Mouse (Mus musculus): ENCODE measurements at regions not wholly inside any gene's neighbourhood (a gene's known extent, or its start where the extent isn't known, plus 50 kb on each side); places are given as distances from the start of the nearest gene placed in this dataset.

DNA sequence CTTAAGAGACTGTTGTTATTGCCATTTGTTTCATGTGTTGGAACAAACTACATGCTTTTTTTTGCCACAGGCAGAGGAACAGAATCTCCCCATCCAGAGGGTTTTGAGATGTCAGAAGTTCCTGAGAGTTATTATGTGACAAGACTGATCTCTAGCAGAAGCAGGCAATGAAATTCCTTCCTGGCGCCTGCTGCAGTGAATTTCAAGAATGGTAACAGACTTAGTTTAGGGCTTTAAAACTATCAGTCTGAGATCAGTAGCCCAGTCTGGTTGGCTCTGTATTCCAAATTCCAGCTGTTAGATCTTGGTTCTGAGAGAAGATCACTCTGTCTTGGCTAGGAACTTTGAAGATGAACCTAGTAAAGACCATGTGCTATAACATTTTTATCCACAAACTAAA is 749.2 kb upstream of the Marcks start:
- DNase-seq (ENCODE audit: low spot score in 2 of 2): no peak
- intact Hi-C loops (cut with DNase I): no loop called here

DNA sequence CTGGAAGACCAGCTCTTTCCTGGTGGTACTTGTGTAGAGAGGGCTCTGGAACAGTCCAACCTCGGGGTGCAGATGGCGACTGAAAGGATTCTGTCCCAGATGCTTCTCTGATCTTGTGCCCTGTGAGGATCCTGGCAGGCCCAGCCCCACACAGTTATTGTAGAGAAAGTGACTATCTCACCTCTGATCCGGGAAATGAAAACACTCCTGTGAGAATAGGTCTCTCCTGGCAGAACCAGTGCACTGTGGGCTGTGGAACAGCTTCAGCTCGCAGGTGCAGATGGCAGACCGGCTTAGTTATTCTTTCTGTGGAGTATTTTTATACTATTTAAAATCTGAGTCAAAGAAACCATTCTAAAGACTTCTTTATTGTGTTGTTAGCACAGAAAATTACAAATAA is 742.1 kb upstream of the Marcks start:
- intact Hi-C loops (cut with DNase I): no loop called here
- no peak for DNase-seq (ENCODE audit: low spot score in 2 of 2)

DNA sequence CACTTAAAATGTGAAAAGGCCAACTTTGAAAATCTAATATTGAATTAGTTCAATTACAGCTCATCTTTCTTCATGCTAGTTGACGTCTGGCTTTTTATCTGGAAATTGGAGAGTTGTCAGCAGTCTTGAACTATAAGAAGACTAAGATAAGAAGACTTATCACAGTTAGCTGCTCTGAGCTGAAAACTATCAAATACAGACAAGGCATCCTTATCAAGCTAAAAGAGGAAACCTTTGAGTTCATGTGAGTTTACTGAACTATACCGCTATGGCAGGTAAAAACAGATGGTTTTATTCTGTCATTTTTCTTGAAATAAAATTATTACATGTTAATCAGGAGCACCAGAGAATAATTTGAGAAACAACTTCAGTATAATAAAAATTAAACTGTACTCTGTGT is 735.2 kb upstream of the Marcks start:
- no peak for DNase-seq (ENCODE audit: low spot score in 2 of 2)
- intact Hi-C loops (cut with DNase I): no loop called here

GRCm38 (mm10) chr10:37861001-37861400 is 722.3 kb upstream of the Marcks start:
- no peak for DNase-seq (ENCODE audit: low spot score in 2 of 2)
- intact Hi-C loops (cut with DNase I): no loop called here

DNA sequence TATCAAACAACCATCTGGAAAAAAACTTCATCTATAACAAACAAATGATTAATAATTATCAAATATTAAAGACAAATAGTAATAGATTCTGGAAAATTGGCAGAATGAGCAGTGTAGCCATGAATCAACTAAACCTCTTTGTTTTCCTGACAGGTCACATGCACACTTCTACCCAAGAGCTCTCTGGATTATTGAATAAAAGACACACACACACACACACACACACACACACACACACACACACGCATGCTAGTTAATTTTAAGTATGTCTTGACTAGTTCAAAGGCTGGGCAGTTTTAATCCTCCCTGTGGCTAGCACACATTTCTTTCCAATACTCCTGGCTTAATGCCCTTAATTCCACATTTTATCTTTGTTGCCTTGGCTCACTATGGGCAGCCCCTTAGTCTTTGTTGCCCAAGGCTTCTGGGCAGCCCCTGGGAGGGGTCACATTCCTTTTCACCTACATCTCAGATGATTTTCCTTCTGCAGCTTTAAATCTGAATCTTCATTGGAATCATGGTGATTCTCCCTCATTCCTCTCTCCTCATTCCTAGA is 710.6 kb upstream of the Marcks start:
- no peak for DNase-seq (ENCODE audit: low spot score in 2 of 2)
- intact Hi-C loops (cut with DNase I): no loop called here

GRCm38 (mm10) chr10:37842820-37843219 is 704.1 kb upstream of the Marcks start:
- no peak for DNase-seq (ENCODE audit: low spot score in 2 of 2)
- intact Hi-C loops (cut with DNase I): no loop called here

DNA sequence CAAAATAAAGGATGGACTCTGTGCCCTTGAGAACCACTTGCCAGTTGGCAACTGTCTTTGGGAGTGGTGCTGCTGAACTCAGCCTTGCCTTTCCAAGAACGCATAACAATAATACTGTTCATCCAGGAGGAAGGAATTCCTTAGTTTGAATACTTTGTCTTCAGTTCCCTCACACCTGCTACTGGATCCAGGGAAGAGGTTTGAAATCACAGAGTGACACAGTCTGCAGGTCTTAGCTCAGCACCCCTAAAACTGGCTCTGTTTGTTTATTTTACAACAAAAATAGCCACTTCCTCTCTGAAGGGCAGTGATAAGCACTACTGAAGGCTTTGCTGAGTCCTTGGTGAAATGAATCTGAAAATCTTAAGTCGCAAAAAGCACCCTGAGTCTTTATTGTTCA is 703.1 kb upstream of the Marcks start:
- no peak for DNase-seq (ENCODE audit: low spot score in 2 of 2)
- intact Hi-C loops (cut with DNase I): no loop called here

- intact Hi-C loops (cut with DNase I): no loop called here
- DNase-seq (ENCODE audit: low spot score in 2 of 2): no peak
Measured at GRCm38 (mm10) chr10:37837721-37838120, 699.0 kb upstream of the Marcks start.

- intact Hi-C loops (cut with DNase I): no loop called here
- no peak for DNase-seq (ENCODE audit: low spot score in 2 of 2)
Measured at GRCm38 (mm10) chr10:37813026-37813425, 674.3 kb upstream of the Marcks start.

DNA sequence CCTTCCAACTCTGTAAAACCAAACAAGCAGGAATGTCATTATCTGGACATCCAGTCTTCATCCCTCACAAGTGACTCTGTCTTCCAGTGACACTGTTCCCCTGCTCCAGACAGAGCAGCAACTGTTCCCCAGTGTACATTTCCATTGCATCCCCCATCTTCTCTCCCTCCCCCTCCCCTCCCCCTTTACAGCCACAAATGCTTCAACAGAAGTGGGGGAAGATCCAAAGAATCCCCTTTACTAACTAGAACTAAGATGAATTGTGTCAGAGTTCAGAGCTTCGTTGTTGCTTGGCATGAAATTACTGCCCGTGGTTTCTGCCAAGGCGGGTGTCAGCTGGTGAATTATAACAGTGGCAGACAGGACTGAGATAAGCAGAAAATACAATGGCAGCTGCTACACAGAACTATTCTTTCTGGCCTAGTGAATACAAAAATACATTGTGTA is 673.7 kb upstream of the Marcks start:
- intact Hi-C loops (cut with DNase I): no loop called here
- DNase-seq (ENCODE audit: low spot score in 2 of 2): peak in 1 of 2 experiments; percentile 10

- no peak for DNase-seq (ENCODE audit: low spot score in 2 of 2)
- intact Hi-C loops (cut with DNase I): no loop called here
Measured at GRCm38 (mm10) chr10:37811789-37812188, 673.1 kb upstream of the Marcks start.

GRCm38 (mm10) chr10:37803225-37803805 is 664.6 kb upstream of the Marcks start:
- no peak for DNase-seq (ENCODE audit: low spot score in 2 of 2)

GRCm38 (mm10) chr10:37799397-37799796 is 660.7 kb upstream of the Marcks start:
- intact Hi-C loops (cut with DNase I): no loop called here
- no peak for DNase-seq (ENCODE audit: low spot score in 2 of 2)

More at GRCm38 (mm10) chr10:37803225-37803805, 664.6 kb upstream of the Marcks start:
- intact Hi-C loops (cut with DNase I): no loop called here

- intact Hi-C loops (cut with DNase I): no loop called here
- no peak for DNase-seq (ENCODE audit: low spot score in 2 of 2)
Measured at GRCm38 (mm10) chr10:37798285-37798684, 659.6 kb upstream of the Marcks start.

DNA sequence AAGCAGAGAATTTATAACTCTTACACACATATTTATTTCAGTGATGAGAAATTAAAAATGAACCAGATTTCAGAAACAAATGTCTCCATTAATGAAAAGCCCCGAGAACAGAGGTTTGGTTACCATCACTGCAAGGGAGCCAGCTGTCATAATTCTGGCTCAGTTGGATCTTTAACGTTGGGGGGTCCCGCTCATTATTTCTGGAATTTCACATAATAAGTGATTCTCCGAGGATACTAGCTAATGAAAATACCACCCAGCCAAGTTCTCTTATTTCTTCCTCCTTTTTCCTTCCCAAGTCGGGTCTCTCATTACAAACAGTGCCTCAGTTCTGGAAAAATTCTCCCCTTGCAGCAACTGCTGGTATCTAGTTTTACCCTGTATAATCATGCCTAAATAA is 659.0 kb upstream of the Marcks start:
- intact Hi-C loops (cut with DNase I): no loop called here
- DNase-seq (ENCODE audit: low spot score in 2 of 2): no peak

DNA sequence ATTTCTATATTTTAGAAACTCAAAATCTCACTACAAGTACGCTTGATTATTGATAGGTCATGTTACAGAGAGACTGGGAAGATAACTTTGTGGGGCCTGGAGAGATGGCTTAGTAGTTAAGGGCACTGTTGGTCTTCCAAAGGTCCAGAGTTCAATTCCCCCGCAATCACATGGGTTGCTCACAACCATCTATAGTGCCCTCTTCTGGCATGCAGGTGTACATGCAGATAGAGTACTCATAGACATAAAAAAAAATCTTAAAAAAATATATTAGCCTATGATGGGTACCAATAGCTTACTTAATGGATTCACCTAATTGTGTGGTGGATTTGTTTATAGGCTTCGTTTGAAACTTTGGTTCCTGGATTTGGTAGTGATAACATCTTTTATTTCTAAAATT is 654.2 kb upstream of the Marcks start:
- intact Hi-C loops (cut with DNase I): no loop called here
- no peak for DNase-seq (ENCODE audit: low spot score in 2 of 2)

DNA sequence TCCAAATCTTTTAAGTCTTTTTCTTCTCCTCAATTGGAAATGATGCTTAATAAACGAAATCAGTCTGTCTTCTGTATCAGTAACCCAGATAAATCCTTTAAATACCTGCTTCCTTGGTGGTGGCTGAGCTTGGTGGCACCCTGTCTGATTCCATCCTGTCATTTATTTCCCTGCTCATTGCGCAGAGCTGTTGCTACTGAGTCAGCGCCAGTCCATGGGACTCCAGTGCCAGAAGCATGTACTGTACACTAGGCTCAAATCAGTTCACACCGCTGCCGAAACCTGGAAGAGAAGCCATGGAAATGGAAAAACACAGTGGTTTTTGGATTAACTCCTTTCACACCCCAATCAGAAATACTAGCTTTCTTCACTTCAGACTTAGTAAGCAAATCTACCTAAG is 649.3 kb upstream of the Marcks start:
- no peak for DNase-seq (ENCODE audit: low spot score in 2 of 2)
- intact Hi-C loops (cut with DNase I): no loop called here

GRCm38 (mm10) chr10:37779383-37780302 is 640.9 kb upstream of the Marcks start:
- intact Hi-C loops (cut with DNase I): no loop called here
- DNase-seq (ENCODE audit: low spot score in 2 of 2): no peak

- no peak for DNase-seq (ENCODE audit: low spot score in 2 of 2)
- intact Hi-C loops (cut with DNase I): no loop called here
Measured at GRCm38 (mm10) chr10:37760542-37761367, 622.0 kb upstream of the Marcks start.

- DNase-seq (ENCODE audit: low spot score in 2 of 2): no peak
- intact Hi-C loops (cut with DNase I): no loop called here
Measured at GRCm38 (mm10) chr10:37741581-37741980, 602.9 kb upstream of the Marcks start.

All from left cerebral cortex, postnatal 36 days (tissue).